Mouse (Mus musculus): ENCODE results near the gene Lhx2. TPM values are rescaled to one million over a fixed set of nuclear protein-coding genes. Genes with fewer than 3 reads are reported as not detected.

Gene Lhx2
- polyA plus RNA-seq, 1 experiment = 0.36 TPM

GRCm38 (mm10) chr2:38387568-38388262 lies 48.6 kb downstream of the Lhx2 start:
- no peak overlapping the region for H3K27ac ChIP-seq (ENCODE audit: insufficient read depth, low read length)
- H3K9me3 ChIP-seq (replicated peaks; ENCODE audit: control insufficient read depth, insufficient read depth, low read length, poor library complexity, severe bottlenecking) = no peaks in the 10 kb centered on the region
- H3K36me3 ChIP-seq (ENCODE audit: control insufficient read depth, insufficient read depth, low read length, poor library complexity, severe bottlenecking) = no peaks in the 10 kb centered on the region
- H3K4me3 ChIP-seq (ENCODE audit: low read depth, low read length) = no peak overlapping the region
- no peaks in the 10 kb centered on the region for H3K27me3 ChIP-seq (ENCODE audit: control insufficient read depth, insufficient read depth, low read length, poor library complexity, severe bottlenecking)
- no peak overlapping the region for H3K9ac ChIP-seq (ENCODE audit: low read depth, poor library complexity, severe bottlenecking)
- TF ChIP-seq EP300 (IDR thresholded peaks at IDR 0.05; ENCODE audit: insufficient read depth, low read depth, low read length) = no peak
- TF ChIP-seq CTCF (IDR thresholded peaks at IDR 0.05; ENCODE audit: low read depth, low read length) = no peak
- TF ChIP-seq POLR2A (IDR thresholded peaks at IDR 0.05; ENCODE audit: insufficient read depth, low read length) = no peak
- no peaks in the 10 kb centered on the region for H3K4me1 ChIP-seq (ENCODE audit: control insufficient read depth, insufficient read depth, low read length)

DNA sequence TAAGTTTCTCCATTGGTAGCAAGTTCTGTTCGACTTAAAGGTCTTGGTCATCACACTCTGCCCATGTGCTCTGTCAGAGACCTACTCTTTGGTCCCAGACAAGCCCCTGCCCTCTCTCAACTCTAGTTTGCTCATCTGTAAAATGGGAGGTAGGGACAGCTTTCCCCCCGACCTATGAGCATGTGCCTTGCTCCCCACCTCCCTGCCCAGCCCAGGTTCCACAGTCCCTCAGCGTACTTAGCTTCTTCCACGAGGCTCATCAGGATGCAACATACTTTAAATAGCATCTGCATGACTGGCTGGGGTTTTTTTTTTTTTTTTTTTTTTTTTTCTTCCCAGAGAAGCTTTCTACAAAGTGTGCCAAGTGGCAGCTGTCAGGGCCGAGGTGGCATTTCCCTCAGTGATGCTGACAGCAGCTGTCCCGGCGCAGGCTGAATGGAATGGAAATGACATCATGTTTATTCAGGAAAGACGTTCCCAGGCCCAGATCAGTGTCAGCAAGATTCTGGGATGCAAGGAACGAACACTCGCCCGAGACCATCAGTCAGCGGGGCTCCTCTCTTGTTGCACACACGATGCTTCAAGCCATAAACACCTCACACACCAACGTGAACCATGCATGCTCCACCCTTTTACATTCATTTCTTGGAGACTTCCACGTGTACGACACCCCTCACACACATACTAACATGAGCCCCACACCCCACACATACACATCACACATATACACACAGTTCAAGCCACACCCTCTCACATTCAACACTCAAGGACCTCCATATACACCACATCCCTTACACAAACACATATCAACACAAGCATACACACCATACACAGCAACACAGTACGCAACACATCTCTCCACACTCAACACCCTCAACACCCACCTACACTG lies 56.1 kb downstream of the Lhx2 start:
- Histone ChIP-seq H3K36me3 (ENCODE audit: control insufficient read depth, insufficient read depth, low read length, poor library complexity, severe bottlenecking) (no peaks in the 10 kb centered on the region), H3K4me1 (ENCODE audit: control insufficient read depth, insufficient read depth, low read length) (no peaks in the 10 kb centered on the region), H3K4me3 (ENCODE audit: low read depth, low read length) (no peak overlapping the region), H3K9ac (ENCODE audit: low read depth, poor library complexity, severe bottlenecking) (no peak overlapping the region), H3K27ac (ENCODE audit: insufficient read depth, low read length) (no peak overlapping the region), H3K9me3 (replicated peaks; ENCODE audit: control insufficient read depth, insufficient read depth, low read length, poor library complexity, severe bottlenecking) (no peaks in the 10 kb centered on the region), H3K27me3 (ENCODE audit: control insufficient read depth, insufficient read depth, low read length, poor library complexity, severe bottlenecking) (no peaks in the 10 kb centered on the region)
- TF ChIP-seq EP300 (IDR thresholded peaks at IDR 0.05; ENCODE audit: insufficient read depth, low read depth, low read length) (no peak), POLR2A (IDR thresholded peaks at IDR 0.05; ENCODE audit: insufficient read depth, low read length) (no peak), CTCF (IDR thresholded peaks at IDR 0.05; ENCODE audit: low read depth, low read length) (no peak)

DNA sequence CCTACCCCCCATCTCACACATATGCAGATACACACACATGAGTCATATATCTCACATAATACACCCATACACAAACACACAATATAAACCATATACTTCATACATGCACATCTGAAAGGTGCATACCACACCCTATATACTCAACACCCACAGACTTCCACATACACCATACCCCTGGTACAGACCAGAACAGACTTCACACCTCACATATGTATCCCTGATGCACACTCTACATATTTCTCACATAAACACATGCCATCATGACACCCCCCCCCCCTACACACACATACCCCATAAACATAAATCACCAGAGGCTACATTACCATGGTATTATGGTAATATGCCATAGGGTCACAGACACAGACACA lies 56.8 kb downstream of the Lhx2 start:
- no peaks in the 10 kb centered on the region for H3K9me3 ChIP-seq (replicated peaks; ENCODE audit: control insufficient read depth, insufficient read depth, low read length, poor library complexity, severe bottlenecking)
- H3K27ac ChIP-seq (ENCODE audit: insufficient read depth, low read length) = no peak overlapping the region
- H3K9ac ChIP-seq (ENCODE audit: low read depth, poor library complexity, severe bottlenecking) = no peak overlapping the region
- no peaks in the 10 kb centered on the region for H3K36me3 ChIP-seq (ENCODE audit: control insufficient read depth, insufficient read depth, low read length, poor library complexity, severe bottlenecking)
- no peak for TF ChIP-seq CTCF (IDR thresholded peaks at IDR 0.05; ENCODE audit: low read depth, low read length)
- H3K4me1 ChIP-seq (ENCODE audit: control insufficient read depth, insufficient read depth, low read length) = no peaks in the 10 kb centered on the region
- H3K27me3 ChIP-seq (ENCODE audit: control insufficient read depth, insufficient read depth, low read length, poor library complexity, severe bottlenecking) = no peaks in the 10 kb centered on the region
- H3K4me3 ChIP-seq (ENCODE audit: low read depth, low read length) = no peak overlapping the region

- H3K36me3 ChIP-seq (ENCODE audit: control insufficient read depth, insufficient read depth, low read length, poor library complexity, severe bottlenecking) = no peaks in the 10 kb centered on the region
- H3K27ac ChIP-seq (ENCODE audit: insufficient read depth, low read length) = no peak overlapping the region
- H3K4me3 ChIP-seq (ENCODE audit: low read depth, low read length) = no peak overlapping the region
- H3K4me1 ChIP-seq (ENCODE audit: control insufficient read depth, insufficient read depth, low read length) = no peaks in the 10 kb centered on the region
- no peaks in the 10 kb centered on the region for H3K27me3 ChIP-seq (ENCODE audit: control insufficient read depth, insufficient read depth, low read length, poor library complexity, severe bottlenecking)
- H3K9ac ChIP-seq (ENCODE audit: low read depth, poor library complexity, severe bottlenecking) = no peak overlapping the region
- TF ChIP-seq POLR2A (IDR thresholded peaks at IDR 0.05; ENCODE audit: insufficient read depth, low read length) (no peak), EP300 (IDR thresholded peaks at IDR 0.05; ENCODE audit: insufficient read depth, low read depth, low read length) (no peak)
- no peaks in the 10 kb centered on the region for H3K9me3 ChIP-seq (replicated peaks; ENCODE audit: control insufficient read depth, insufficient read depth, low read length, poor library complexity, severe bottlenecking)
These were observed 58.2 kb downstream of the Lhx2 start for GRCm38 (mm10) chr2:38397306-38397705.

- no peaks in the 10 kb centered on the region for H3K27me3 ChIP-seq (ENCODE audit: control insufficient read depth, insufficient read depth, low read length, poor library complexity, severe bottlenecking)
- no peak for TF ChIP-seq CTCF (IDR thresholded peaks at IDR 0.05; ENCODE audit: low read depth, low read length)
- no peak for TF ChIP-seq EP300 (IDR thresholded peaks at IDR 0.05; ENCODE audit: insufficient read depth, low read depth, low read length)
- TF ChIP-seq POLR2A (IDR thresholded peaks at IDR 0.05; ENCODE audit: insufficient read depth, low read length) = no peak
These were observed 58.8 kb downstream of the Lhx2 start for GRCm38 (mm10) chr2:38397882-38398281.

DNA sequence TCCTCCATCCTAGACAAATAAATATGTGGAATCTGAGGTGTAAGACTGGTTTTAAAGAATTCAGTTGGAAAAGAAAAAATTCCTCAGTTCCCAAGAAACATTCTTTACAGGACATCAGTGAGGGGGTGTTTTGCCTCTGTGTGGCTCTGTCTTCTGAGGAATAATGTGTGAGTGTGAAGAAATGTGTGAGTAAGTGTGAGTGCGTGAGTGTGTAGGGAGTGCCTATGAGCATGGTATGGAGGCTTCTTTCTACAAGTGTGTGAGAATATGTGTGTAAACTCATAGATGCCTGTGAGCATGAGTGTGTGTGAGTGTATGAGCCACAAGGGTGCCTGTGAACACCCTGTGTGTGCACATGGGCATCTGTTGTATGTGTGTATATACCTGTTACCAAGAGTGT lies 63.5 kb downstream of the Lhx2 start:
- no peak overlapping the region for H3K4me3 ChIP-seq (ENCODE audit: low read depth, low read length)
- no peaks in the 10 kb centered on the region for H3K9me3 ChIP-seq (replicated peaks; ENCODE audit: control insufficient read depth, insufficient read depth, low read length, poor library complexity, severe bottlenecking)
- TF ChIP-seq CTCF (IDR thresholded peaks at IDR 0.05; ENCODE audit: low read depth, low read length) = no peak
- TF ChIP-seq POLR2A (IDR thresholded peaks at IDR 0.05; ENCODE audit: insufficient read depth, low read length) = no peak
- TF ChIP-seq EP300 (IDR thresholded peaks at IDR 0.05; ENCODE audit: insufficient read depth, low read depth, low read length) = no peak
- no peaks in the 10 kb centered on the region for H3K4me1 ChIP-seq (ENCODE audit: control insufficient read depth, insufficient read depth, low read length)
- no peaks in the 10 kb centered on the region for H3K36me3 ChIP-seq (ENCODE audit: control insufficient read depth, insufficient read depth, low read length, poor library complexity, severe bottlenecking)
- H3K9ac ChIP-seq (ENCODE audit: low read depth, poor library complexity, severe bottlenecking) = no peak overlapping the region
- H3K27me3 ChIP-seq (ENCODE audit: control insufficient read depth, insufficient read depth, low read length, poor library complexity, severe bottlenecking) = no peaks in the 10 kb centered on the region
- H3K27ac ChIP-seq (ENCODE audit: insufficient read depth, low read length) = no peak overlapping the region

More at GRCm38 (mm10) chr2:38397882-38398281, 58.8 kb downstream of the Lhx2 start:
- Histone ChIP-seq H3K4me1 (ENCODE audit: control insufficient read depth, insufficient read depth, low read length) (no peaks in the 10 kb centered on the region), H3K4me3 (ENCODE audit: low read depth, low read length) (no peak overlapping the region), H3K36me3 (ENCODE audit: control insufficient read depth, insufficient read depth, low read length, poor library complexity, severe bottlenecking) (no peaks in the 10 kb centered on the region), H3K27ac (ENCODE audit: insufficient read depth, low read length) (no peak overlapping the region), H3K9ac (ENCODE audit: low read depth, poor library complexity, severe bottlenecking) (no peak overlapping the region), H3K9me3 (replicated peaks; ENCODE audit: control insufficient read depth, insufficient read depth, low read length, poor library complexity, severe bottlenecking) (no peaks in the 10 kb centered on the region)
